Mouse (Mus musculus) bone marrow, adult 2 months (tissue): ENCODE data around the gene Tax1bp3.

Source experiments
- CTCF ChIP-seq: fragments of 200-500 bp; IDR thresholded peaks from 2 replicates; pipeline ENCODE4 v1.5.1; 2011; ENCODE audit warnings: low read length, control low read depth; ENCODE audit not compliant: control insufficient read depth, insufficient read depth
- POLR2A ChIP-seq: fragments of 200-500 bp; IDR thresholded peaks from 2 replicates; pipeline ENCODE4 v1.6.1; 2011; ENCODE audit warnings: low read depth, mild to moderate bottlenecking, control low read depth, low read length, borderline replicate concordance; ENCODE audit not compliant: control insufficient read depth

DNA sequence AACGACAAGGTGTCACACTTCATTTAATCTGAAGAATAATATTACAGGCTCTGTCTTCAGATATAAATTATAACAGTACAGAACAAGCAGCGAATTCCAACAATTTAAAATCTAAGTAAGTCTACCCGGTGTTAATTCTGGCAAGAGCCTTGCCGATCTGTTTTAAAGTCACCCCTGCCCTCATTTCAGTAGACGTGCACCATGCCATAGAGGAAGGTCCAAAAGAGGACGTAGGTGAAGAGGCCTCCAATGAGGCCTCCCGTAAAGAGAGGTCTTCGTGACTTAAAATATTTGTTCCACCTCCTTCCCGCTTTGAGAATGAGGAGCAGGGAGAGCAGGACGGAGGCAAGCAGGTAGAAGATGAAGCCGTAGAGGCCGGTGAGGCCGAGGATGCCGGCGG, 697 bp upstream of the Tax1bp3 start:
- TF ChIP-seq POLR2A (no peak), CTCF (no peak)
